Mouse (Mus musculus): ENCODE measurements around the gene Slc7a7. TPM values are rescaled to one million over a fixed set of nuclear protein-coding genes. Genes with fewer than 3 reads are reported as not detected.

The Slc7a7 gene
- total and polyA plus RNA-seq, 2 experiments: 2.3 to 4.1 TPM

DNA sequence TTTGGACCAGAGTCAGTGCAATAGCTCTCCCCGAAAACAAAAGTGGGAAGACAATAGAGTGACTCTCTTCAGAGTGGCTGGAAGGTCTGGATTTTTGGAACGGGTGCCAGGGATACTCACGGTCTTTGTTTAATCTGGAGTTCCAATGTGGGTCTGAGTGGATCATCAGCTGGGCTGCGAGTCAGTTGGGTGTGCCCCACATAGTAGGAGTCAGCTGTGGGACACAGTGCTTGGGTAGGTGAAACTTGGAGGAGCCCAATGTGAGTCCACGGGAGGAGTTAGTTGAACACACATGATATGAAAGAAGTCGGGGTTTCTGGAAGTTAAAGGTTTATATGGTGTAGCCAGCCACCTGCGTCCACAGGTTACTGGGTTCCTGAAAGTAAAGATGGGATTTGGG, 76.7 kb downstream of the Slc7a7 start:
- TF ChIP-seq CTCF (IDR thresholded peaks at IDR 0.05; ENCODE audit: low read depth, low read length): no peak
- no peak for TF ChIP-seq POLR2A (IDR thresholded peaks at IDR 0.05; ENCODE audit: extremely low read depth, insufficient read depth, low read length)
- no peaks in the 10 kb centered on the region for H3K4me1 ChIP-seq (ENCODE audit: control insufficient read depth, insufficient read depth, low read length)
- DNase-seq (ENCODE audit: extremely low read depth, low read depth, low spot score): no peak
- H3K4me3 ChIP-seq (ENCODE audit: insufficient read depth, low read depth, low read length): no peak overlapping the region
- no peaks in the 10 kb centered on the region for H3K36me3 ChIP-seq (ENCODE audit: control insufficient read depth, insufficient read depth, low read length)
- no peaks in the 10 kb centered on the region for H3K27me3 ChIP-seq (ENCODE audit: control insufficient read depth, insufficient read depth, low read length)
- no peaks in the 10 kb centered on the region for H3K79me2 ChIP-seq (ENCODE audit: control insufficient read depth, insufficient read depth, low read length)
- no peak overlapping the region for H3K27ac ChIP-seq (replicated peaks; ENCODE audit: insufficient read depth, low read depth, low read length)
- 69% methylated on average over 7 of the region's 7 CpGs for WGBS
- H3K9ac ChIP-seq (ENCODE audit: low read depth, low read length): no peak overlapping the region

DNA sequence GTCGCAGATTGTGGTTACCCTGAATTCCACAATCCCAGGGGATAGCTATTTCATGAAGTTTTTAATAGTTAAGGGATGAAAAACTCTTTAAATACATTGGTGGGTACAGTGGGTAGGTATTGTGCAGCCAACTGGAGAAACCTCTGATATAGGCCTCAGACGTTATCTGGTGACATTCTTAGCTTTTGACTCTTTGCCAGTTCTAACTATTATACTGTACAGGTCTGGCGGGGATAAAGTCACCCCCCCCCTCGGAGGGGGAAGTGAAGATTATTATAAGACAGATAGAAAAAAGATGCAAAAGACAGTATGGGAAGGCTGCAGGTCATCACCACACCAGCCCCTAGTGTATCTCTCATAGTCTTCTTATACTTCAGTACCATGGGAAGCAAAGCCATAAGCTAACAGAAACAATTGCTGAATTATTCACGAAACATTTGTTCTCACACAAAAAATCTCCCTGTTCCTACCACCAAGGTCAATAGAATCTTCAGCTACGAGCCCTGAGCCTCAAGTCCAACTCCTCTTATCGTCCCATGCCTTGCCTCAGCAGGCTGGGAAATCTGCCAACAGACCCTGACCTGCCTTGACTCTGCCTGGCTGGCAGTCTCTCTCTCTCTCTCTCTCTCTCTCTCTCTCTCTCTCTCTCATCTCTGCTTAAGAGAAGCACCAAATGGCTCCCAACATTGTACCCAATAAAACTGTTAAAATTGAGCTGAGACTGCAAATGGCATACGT, 84.0 kb downstream of the Slc7a7 start:
- TF ChIP-seq POLR2A (IDR thresholded peaks at IDR 0.05; ENCODE audit: extremely low read depth, insufficient read depth, low read length) (no peak), CTCF (IDR thresholded peaks at IDR 0.05; ENCODE audit: low read depth, low read length) (no peak)
- Histone ChIP-seq H3K4me1 (ENCODE audit: control insufficient read depth, insufficient read depth, low read length) (no peaks in the 10 kb centered on the region), H3K79me2 (ENCODE audit: control insufficient read depth, insufficient read depth, low read length) (no peaks in the 10 kb centered on the region), H3K4me3 (ENCODE audit: insufficient read depth, low read depth, low read length) (no peak overlapping the region), H3K27me3 (ENCODE audit: control insufficient read depth, insufficient read depth, low read length) (no peaks in the 10 kb centered on the region), H3K36me3 (ENCODE audit: control insufficient read depth, insufficient read depth, low read length) (no peaks in the 10 kb centered on the region), H3K9ac (ENCODE audit: low read depth, low read length) (no peak overlapping the region), H3K27ac (replicated peaks; ENCODE audit: insufficient read depth, low read depth, low read length) (no peak overlapping the region)
- no peak for DNase-seq (ENCODE audit: extremely low read depth, low read depth, low spot score)
- 55% methylated on average over 8 of the region's 8 CpGs for WGBS

DNA sequence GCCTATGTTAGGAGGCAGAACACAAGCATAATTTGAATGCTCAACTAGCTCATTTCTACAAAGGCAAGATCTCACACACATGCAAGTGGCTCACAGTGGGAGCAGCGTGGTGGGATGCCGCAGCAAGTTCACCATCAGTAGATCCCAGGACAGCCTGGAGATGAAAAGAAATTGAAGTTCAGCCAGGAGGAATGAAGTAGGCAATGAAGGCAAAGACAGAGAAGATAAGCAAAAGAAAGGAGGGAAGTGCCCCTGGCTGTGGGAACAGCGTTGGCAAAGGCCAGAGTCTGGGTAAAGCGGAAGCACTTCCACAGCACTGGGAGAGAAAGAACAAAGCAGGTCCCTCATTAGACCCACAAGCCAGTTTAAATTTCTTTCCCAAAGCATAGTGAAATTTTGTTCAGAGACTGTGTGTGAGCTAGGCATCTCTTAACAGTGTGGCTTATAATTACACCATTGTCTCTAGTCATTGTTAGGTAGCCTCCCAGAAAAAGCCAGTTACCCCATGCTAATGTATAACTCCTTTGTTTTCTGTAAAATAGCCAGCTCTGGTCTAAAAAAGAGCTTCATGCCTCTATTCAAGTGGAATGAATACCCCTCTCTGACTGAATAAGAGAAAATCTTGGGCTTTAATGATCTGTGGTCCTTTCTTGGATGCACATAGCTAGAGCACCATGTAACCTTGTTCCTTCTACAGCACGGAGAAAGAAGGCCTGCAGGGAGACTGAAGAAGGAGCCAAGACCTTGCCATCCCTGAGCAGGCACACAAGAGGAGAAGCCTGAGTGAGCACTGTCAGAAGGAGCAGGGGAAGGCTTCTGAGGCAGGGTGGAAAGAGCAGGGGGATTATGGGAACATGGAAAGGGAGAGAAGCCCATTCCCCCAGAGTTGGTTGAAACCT, 85.2 kb downstream of the Slc7a7 start:
- WGBS: 86% methylated on average over 5 of the region's 5 CpGs
- Histone ChIP-seq H3K27me3 (ENCODE audit: control insufficient read depth, insufficient read depth, low read length) (no peaks in the 10 kb centered on the region), H3K4me1 (ENCODE audit: control insufficient read depth, insufficient read depth, low read length) (no peaks in the 10 kb centered on the region), H3K79me2 (ENCODE audit: control insufficient read depth, insufficient read depth, low read length) (no peaks in the 10 kb centered on the region), H3K9ac (ENCODE audit: low read depth, low read length) (no peak overlapping the region), H3K4me3 (ENCODE audit: insufficient read depth, low read depth, low read length) (no peak overlapping the region), H3K27ac (replicated peaks; ENCODE audit: insufficient read depth, low read depth, low read length) (no peak overlapping the region), H3K36me3 (ENCODE audit: control insufficient read depth, insufficient read depth, low read length) (no peaks in the 10 kb centered on the region)
- TF ChIP-seq POLR2A (IDR thresholded peaks at IDR 0.05; ENCODE audit: extremely low read depth, insufficient read depth, low read length) (no peak), CTCF (IDR thresholded peaks at IDR 0.05; ENCODE audit: low read depth, low read length) (no peak)
- DNase-seq (ENCODE audit: extremely low read depth, low read depth, low spot score): no peak

- H3K27ac ChIP-seq (replicated peaks; ENCODE audit: insufficient read depth, low read depth, low read length): no peak overlapping the region
- WGBS: 90% methylated on average over 1 of the region's 1 CpGs
- no peak overlapping the region for H3K4me3 ChIP-seq (ENCODE audit: insufficient read depth, low read depth, low read length)
- H3K27me3 ChIP-seq (ENCODE audit: control insufficient read depth, insufficient read depth, low read length): no peaks in the 10 kb centered on the region
- no peak overlapping the region for H3K9ac ChIP-seq (ENCODE audit: low read depth, low read length)
- H3K4me1 ChIP-seq (ENCODE audit: control insufficient read depth, insufficient read depth, low read length): no peaks in the 10 kb centered on the region
- TF ChIP-seq POLR2A (IDR thresholded peaks at IDR 0.05; ENCODE audit: extremely low read depth, insufficient read depth, low read length) (no peak), CTCF (IDR thresholded peaks at IDR 0.05; ENCODE audit: low read depth, low read length) (no peak)
- H3K36me3 ChIP-seq (ENCODE audit: control insufficient read depth, insufficient read depth, low read length): no peaks in the 10 kb centered on the region
- no peaks in the 10 kb centered on the region for H3K79me2 ChIP-seq (ENCODE audit: control insufficient read depth, insufficient read depth, low read length)
- DNase-seq (ENCODE audit: extremely low read depth, low read depth, low spot score): no peak
These were observed 86.4 kb downstream of the Slc7a7 start for GRCm38 (mm10) chr14:54331178-54331577.

- H3K27me3 ChIP-seq (ENCODE audit: control insufficient read depth, insufficient read depth, low read length): no peaks in the 10 kb centered on the region
- no peaks in the 10 kb centered on the region for H3K36me3 ChIP-seq (ENCODE audit: control insufficient read depth, insufficient read depth, low read length)
- no peak overlapping the region for H3K27ac ChIP-seq (replicated peaks; ENCODE audit: insufficient read depth, low read depth, low read length)
- no peak for DNase-seq (ENCODE audit: extremely low read depth, low read depth, low spot score)
- TF ChIP-seq CTCF (IDR thresholded peaks at IDR 0.05; ENCODE audit: low read depth, low read length) (no peak), POLR2A (IDR thresholded peaks at IDR 0.05; ENCODE audit: extremely low read depth, insufficient read depth, low read length) (no peak)
- 42% methylated on average over 9 of the region's 9 CpGs for WGBS
- H3K9ac ChIP-seq (ENCODE audit: low read depth, low read length): no peak overlapping the region
- H3K79me2 ChIP-seq (ENCODE audit: control insufficient read depth, insufficient read depth, low read length): no peaks in the 10 kb centered on the region
- no peaks in the 10 kb centered on the region for H3K4me1 ChIP-seq (ENCODE audit: control insufficient read depth, insufficient read depth, low read length)
- no peak overlapping the region for H3K4me3 ChIP-seq (ENCODE audit: insufficient read depth, low read depth, low read length)
These were observed 88.4 kb downstream of the Slc7a7 start for GRCm38 (mm10) chr14:54329201-54329600.

Measured in liver, adult 2 months (tissue).